Mouse (Mus musculus): ENCODE measurements around the gene Zfp971.
"Not testable (repeated sequence)": the region's sequence is repeated elsewhere in the genome, so short reads cannot be mapped to it uniquely, and the experiment has no call there.

Gene Zfp971

DNA sequence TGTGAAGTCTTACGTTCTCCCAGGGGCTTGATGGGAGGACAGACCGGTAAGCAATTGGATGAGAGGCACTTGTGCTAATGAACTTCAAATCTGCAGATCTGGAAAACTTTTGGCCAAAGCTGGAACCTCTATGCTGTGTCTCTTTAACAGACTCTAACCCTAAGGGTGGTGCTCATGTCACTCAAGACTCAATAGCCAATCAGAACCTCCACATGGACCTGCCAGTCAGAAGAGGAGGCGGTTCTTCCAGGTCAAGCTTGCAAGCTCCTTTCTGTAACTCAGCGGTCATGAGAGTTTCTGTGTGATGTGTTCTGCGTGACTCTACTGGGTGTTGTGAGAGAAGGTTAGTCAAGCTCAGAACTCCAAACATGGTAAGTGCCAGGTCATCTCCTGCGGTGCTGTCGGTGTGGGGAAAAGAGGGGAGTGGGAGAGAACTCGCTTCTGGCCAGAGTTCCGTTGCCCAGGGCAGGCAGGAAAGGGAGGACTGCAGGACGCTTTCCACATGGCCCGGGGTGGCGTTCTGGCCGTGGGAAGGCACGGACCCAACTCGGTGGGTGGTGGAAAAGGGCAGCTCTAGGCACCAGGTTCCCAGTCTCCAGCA is at the start of gene Zfp971:
Zfp971 (plus strand) TSS at position 274 of the 601 bp plus-strand sequence.
- DNase-seq (ENCODE audit: low read depth, low spot score), result peak; percentile 11

DNA sequence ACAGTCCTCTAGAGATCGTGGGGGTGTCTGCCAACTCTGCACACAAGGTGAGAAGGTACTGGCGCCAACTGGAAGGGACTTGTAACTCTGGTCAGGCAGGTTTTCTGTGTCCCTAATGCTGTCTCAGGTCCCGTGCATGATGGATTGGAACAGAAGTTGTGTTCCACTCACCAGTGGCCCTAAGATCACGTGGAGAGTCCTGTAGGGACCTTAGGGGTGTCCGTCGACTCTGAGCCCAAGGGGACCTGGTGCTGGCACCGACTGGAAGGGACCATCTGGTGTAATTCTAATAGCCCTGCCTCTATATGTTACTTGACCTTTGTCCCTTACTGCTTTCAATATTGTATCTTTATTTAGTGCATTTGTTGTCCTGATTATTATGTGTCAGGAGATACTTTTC is 48.3 kb upstream of the Zfp971 start:
- not testable (repeated sequence) for DNase-seq (ENCODE audit: low read depth, low spot score)

DNA sequence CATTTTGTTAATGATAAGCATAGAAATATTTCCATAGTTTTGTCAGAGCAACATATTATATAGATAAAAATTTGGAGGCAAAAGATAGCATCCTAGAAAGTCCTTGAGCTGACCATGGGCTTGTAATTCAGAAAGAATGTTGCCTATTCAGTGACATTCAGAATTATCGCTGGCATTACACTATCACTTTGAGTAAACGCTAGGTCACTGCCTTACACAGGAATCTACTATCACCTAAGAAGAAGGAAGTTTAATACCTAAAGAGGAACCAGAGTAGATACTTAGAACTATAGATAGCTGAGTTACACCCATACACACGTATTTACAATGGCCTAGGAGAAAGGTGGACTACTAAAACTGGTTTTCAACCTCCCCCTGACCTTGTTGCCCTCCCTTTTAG is 3.6 kb upstream of the Zfp971 start:
- not testable (repeated sequence) for DNase-seq (ENCODE audit: low read depth, low spot score)

DNA sequence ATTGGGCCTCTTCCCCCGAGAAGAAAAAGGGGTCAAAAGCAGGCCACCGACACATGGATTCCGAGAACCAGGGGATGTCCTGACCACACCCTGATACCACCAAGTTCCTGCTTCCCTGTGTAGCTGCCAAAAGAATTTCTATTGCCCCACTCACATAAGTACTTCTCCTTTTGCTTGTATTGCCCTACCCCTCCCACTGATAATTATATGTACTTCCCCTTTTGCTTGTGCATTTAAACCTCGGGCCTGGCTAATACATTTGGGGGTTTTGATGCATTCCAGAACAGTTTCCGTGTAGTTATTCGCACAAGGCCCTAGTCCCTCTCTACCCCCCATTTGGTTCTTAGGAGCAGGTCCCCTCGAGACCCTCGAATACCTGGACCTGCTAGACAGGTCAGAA is 2.3 kb upstream of the Zfp971 start:
- not testable (repeated sequence) for DNase-seq (ENCODE audit: low read depth, low spot score)

DNA sequence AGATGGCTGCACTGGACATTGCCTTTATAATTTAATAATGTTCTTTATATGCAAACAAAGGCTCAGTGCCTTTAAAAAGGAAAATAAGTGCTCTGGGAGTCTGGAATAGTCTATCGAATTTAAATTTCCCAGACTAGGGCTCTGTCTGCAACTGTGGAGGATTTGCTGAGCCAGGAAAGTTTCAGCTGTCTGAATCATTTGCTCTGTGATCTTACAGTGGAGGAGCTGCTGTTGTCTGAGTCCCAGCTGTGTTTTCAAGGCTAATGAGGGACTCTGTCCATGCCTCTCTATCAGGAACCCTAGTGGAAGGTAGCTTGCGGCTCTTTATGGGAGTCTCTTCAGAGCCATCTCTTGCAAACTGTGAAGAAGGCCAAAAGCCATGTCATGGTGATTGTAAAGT is 777 bp downstream of the Zfp971 start:
- DNase-seq (ENCODE audit: low read depth, low spot score), result not testable (repeated sequence)

DNA sequence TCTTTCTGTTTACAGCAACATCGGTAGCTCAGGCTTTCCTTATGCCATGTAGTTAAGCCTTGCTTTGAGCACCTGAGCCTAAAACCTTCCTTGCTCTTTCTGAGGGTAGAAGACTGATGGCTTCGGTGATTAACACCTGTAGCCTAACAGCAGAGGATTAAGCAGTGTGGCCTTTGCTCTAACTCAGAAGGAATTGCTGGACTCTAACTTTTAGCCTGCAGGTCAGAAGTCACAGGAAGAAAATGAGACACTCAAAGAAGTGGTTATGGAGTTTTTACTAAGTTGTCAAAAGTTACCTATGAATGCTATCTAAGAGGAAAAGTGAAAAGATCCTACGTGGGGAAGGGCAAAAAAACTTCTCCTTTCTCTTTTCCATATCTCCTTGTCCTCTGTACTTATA is 4.5 kb downstream of the Zfp971 start:
- DNase-seq (ENCODE audit: low read depth, low spot score), result not testable (repeated sequence)

DNA sequence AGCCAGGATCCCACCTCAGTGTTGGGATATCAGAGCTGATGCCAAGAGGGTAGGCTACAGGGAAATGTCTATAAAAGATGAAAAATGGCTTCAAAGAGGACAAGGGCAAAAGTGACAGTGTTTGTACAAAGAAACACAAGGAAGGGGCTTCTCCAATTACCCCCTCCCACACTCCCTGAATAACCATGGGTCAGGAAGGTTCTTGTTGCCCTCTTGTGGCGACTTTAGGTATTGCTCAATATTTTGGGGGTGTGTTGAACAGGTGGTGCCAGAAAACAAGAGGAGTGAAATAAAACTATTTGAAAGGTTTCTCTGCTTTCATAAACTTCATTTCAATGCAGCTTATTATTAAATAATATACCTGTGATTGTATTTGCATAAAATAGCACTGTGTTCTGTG is 35.1 kb downstream of the Zfp971 start:
- peak; percentile 33 for DNase-seq (ENCODE audit: low read depth, low spot score)

DNA sequence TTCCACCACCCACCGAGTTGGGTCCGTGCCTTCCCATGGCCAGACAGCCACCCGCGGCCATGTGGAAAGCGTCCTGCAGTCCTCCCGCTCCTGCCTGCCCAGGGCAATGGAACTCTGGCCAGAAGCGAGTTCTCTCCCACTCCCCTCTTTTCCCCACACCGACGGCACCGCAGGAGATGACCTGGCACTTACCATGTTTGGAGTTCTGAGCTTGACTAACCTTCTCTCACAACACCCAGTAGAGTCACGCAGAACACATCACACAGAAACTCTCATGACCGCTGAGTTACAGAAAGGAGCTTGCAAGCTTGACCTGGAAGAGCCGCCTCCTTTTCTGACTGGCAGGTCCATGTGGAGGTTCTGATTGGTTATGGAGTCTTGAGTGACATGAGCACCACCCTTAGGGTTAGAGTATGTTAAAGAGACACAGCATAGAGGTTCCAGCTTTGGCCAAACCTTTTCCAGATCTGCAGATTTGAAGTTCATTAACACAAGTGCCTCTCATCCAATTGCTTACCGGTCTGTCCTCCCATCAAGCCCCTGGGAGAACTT is 55.2 kb downstream of the Zfp971 start, which contains the start of gene Zfp931:
Zfp931 (minus strand) TSS at position 311 of the 552 bp plus-strand sequence.
- DNase-seq (ENCODE audit: low read depth, low spot score), result not testable (repeated sequence)

Measured in retina, adult 2 months (tissue).